Mouse (Mus musculus): ENCODE results near the gene Specc1l.
"Not testable (repeated sequence)": the region's sequence is repeated elsewhere in the genome, so short reads cannot be mapped to it uniquely, and the experiment has no call there.

Specc1l gene

GRCm38 (mm10) chr10:75320321-75320720 is 108.4 kb downstream of the Specc1l start:
- DNase-seq = no peak

- no peak for DNase-seq
Observed at GRCm38 (mm10) chr10:75322966-75323365, 111.1 kb downstream of the Specc1l start.

GRCm38 (mm10) chr10:75323986-75324385 is 112.1 kb downstream of the Specc1l start:
- DNase-seq = no peak

GRCm38 (mm10) chr10:75324391-75324790 is 112.5 kb downstream of the Specc1l start:
- DNase-seq = no peak

GRCm38 (mm10) chr10:75325821-75326220 is 113.9 kb downstream of the Specc1l start:
- no peak for DNase-seq

GRCm38 (mm10) chr10:75326553-75326952 is 114.7 kb downstream of the Specc1l start:
- no peak for DNase-seq

GRCm38 (mm10) chr10:75327081-75327480 is 115.2 kb downstream of the Specc1l start:
- DNase-seq = no peak

- DNase-seq = no peak
Observed at GRCm38 (mm10) chr10:75328201-75328704, 116.4 kb downstream of the Specc1l start.

- no peak for DNase-seq
Observed at GRCm38 (mm10) chr10:75332268-75332667, 120.4 kb downstream of the Specc1l start.

GRCm38 (mm10) chr10:75333176-75333776 is 121.4 kb downstream of the Specc1l start:
- DNase-seq = no peak

GRCm38 (mm10) chr10:75334175-75334574 is 122.3 kb downstream of the Specc1l start:
- DNase-seq = no peak

GRCm38 (mm10) chr10:75335075-75335474 is 123.2 kb downstream of the Specc1l start:
- DNase-seq = no peak

GRCm38 (mm10) chr10:75337231-75337630 is 125.4 kb downstream of the Specc1l start:
- no peak for DNase-seq

GRCm38 (mm10) chr10:75338852-75339251 is 127.0 kb downstream of the Specc1l start:
- DNase-seq = no peak

GRCm38 (mm10) chr10:75339377-75339776 is 127.5 kb downstream of the Specc1l start:
- DNase-seq = no peak

- DNase-seq = no peak
Observed at GRCm38 (mm10) chr10:75341936-75342335, 130.1 kb downstream of the Specc1l start.

GRCm38 (mm10) chr10:75344563-75344962 is 132.7 kb downstream of the Specc1l start:
- not testable (repeated sequence) for DNase-seq

- DNase-seq = no peak
Observed at GRCm38 (mm10) chr10:75345265-75345664, 133.4 kb downstream of the Specc1l start.

- DNase-seq = no peak
Observed at GRCm38 (mm10) chr10:75350564-75350963, 138.7 kb downstream of the Specc1l start.

- DNase-seq = no peak
Observed at GRCm38 (mm10) chr10:75352541-75352940, 140.7 kb downstream of the Specc1l start.

- not testable (repeated sequence) for DNase-seq
Observed at GRCm38 (mm10) chr10:75353838-75354241, 142.0 kb downstream of the Specc1l start.

- no peak for DNase-seq
Observed at GRCm38 (mm10) chr10:75355341-75355740, 143.5 kb downstream of the Specc1l start.

Measured in right cerebral cortex, postnatal 25 days (tissue).